In the genomic region with DNA sequence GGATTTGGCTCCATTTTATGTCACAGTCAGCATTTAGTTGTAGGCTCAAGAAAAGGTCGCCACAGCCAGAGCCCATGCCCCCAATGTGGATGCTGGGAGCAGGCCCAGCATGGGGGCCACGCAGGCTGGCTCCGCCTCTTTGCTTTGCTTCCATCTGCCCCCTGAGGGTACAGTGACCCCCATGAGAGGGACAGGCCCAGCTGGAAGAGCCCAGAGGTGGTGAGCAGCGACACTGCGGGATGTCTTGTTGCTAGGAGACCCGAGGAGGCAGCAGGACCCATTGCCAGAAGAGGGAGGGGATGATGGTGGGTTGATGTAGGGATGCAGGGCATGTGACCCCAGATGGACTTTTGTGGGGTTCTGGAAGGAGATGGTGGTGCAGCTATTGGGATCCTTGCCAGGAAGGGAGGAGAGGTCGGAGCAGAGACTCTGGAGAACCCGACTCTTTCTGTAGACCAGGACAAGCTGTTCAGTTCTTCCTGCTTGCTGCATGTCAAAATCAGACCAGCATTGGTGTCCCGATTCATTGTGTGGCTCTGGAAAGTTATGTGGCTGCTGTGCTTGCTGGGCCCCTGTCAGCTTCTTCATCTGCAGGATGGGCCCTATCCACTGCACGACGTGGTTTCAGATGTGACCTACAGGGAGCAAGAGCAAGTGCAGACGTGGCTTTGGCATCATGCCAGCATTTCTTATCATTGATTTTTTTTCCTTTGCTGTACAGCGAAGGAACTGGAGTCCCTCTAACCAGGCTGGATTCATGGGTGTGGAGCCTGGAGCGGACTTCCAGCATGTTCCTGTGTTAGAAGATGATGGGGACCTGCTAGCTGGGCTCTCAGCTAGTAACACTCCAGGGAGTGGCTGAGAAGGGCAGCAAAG, we compare ENCODE assay signal across 14 mouse cellular contexts. TPM values are rescaled to one million over a fixed set of nuclear protein-coding genes. Genes with fewer than 3 reads are reported as not detected.
DNase-seq lines count a peak whose midpoint lies in the region; ATAC-seq lines count a peak whose summit lies in the region.
"Had no signal": no experiment of that assay in that cellular context is flagged by ENCODE, and none has a peak within 500 bp of the region (broad histone marks: within the 10 kb centered on the region; RNA-seq: fewer than 3 reads in every experiment).

No protein-coding gene starts in this region.

- H3K27me3 ChIP-seq in kidney, embryonic 16.5 days (ENCODE audit: insufficient read depth, low read length): no peaks in the 10 kb centered on the region
- H3K27me3 ChIP-seq: embryonic facial prominence, embryonic 15.5 days had no signal

- H3K27ac ChIP-seq in kidney, embryonic 16.5 days (ENCODE audit: low read length): no peak overlapping the region
- H3K27ac ChIP-seq: embryonic facial prominence, embryonic 15.5 days had no signal

- H3K9ac ChIP-seq in kidney, embryonic 16.5 days (replicated peaks; ENCODE audit: low read length): no peak overlapping the region
- H3K9ac ChIP-seq: embryonic facial prominence, embryonic 15.5 days had no signal

- H3K9me3 ChIP-seq in kidney, embryonic 16.5 days (ENCODE audit: low read length): no peaks in the 10 kb centered on the region
- H3K9me3 ChIP-seq: embryonic facial prominence, embryonic 15.5 days had no signal

- no peak overlapping the region for H3K4me2 ChIP-seq in kidney, embryonic 16.5 days (replicated peaks; ENCODE audit: low read depth, low read length)
- H3K4me2 ChIP-seq: embryonic facial prominence, embryonic 15.5 days had no signal

- H3K4me3 ChIP-seq in kidney, embryonic 16.5 days (ENCODE audit: low read length): no peak overlapping the region
- H3K4me3 ChIP-seq: embryonic facial prominence, embryonic 15.5 days; myocyte had no signal

- 51% methylated on average over 14 of the region's 14 CpGs for WGBS in kidney, embryonic 16.5 days

- no peaks in the 10 kb centered on the region for H3K4me1 ChIP-seq in kidney, embryonic 16.5 days (ENCODE audit: insufficient read depth, low read length)

- DNase-seq in cerebellum, adult 9-11 months: peak; percentile 46
- no peak for DNase-seq in cerebellum, adult 9-10 months
- DNase-seq in kidney, postnatal 14 days: peak; percentile 17
- peak; percentile 34 for DNase-seq in 3T3-L1 (ENCODE audit: low read depth, low spot score)
- DNase-seq in thymus, postnatal 10 days (ENCODE audit: low spot score in 2 of 2): no peak
- DNase-seq: gastrocnemius, postnatal 10 days; liver; right cerebral cortex, postnatal 25 days; thymus, adult 2 months had no signal

- no peaks in the 10 kb centered on the region for H3K36me3 ChIP-seq in kidney, embryonic 16.5 days (ENCODE audit: insufficient read depth, low read length)
- H3K36me3 ChIP-seq: embryonic facial prominence, embryonic 15.5 days had no signal

- ATAC-seq in kidney, embryonic 16.5 days (ENCODE audit: low FRiP score, low TSS enrichment): no peak
- 0 out of 2 replicates have a peak, but pooled peaks have one; percentile 42 for ATAC-seq in common myeloid progenitor, adult 5-6 weeks (replicated peaks; ENCODE audit: low read depth, poor library complexity, severe bottlenecking)
- no peak for ATAC-seq in granulocyte monocyte progenitor cell, adult 5-6 weeks (replicated peaks; ENCODE audit: poor library complexity, severe bottlenecking)

RNA-seq across cellular contexts. Expression of a gene that starts 41.7 kb away (rescaled TPM):
- polyA plus RNA-seq in kidney, embryonic 16.5 days (2015; fragmentation: Nextera tagmentation; extraction: Ambion mirVana): 2.1 and 2.5 TPM in 2 replicates
- 0.34 and 1.3 TPM in 2 replicates for total RNA-seq in common myeloid progenitor, adult 5-6 weeks (2017)
- 1.0 TPM in 1 of 2 replicates, not detected in the other for total RNA-seq in granulocyte monocyte progenitor cell, adult 5-6 weeks (2014; fragmentation: Nextera tagmentation)
- 0.34 TPM in 1 of 2 replicates, not detected in the other for total RNA-seq in granulocyte monocyte progenitor cell, adult 5-6 weeks (2017)

Comparison
In these comparisons a context has a peak if more than half of its experiments do, and no peak if none do; other contexts are left out.
1. DNase-seq: peak in cerebellum, adult 9-11 months (single experiment), kidney, postnatal 14 days (single experiment) and 3T3-L1 (single experiment); none in cerebellum, adult 9-10 months (single experiment) and thymus, postnatal 10 days (0 of 2).